Mouse (Mus musculus): Measurements from ENCODE around the gene Rfk. TPM values are rescaled to one million over a fixed set of nuclear protein-coding genes. Genes with fewer than 3 reads are reported as not detected.

The Rfk gene
- total and polyA plus RNA-seq, 2 experiments from 2014 or later, result 51.8 to 83.1 TPM

- Histone ChIP-seq H3K9me3 (ENCODE audit: low read length) (no peaks in the 10 kb centered on the region), H3K27me3 (ENCODE audit: insufficient read depth, low read length) (no peaks in the 10 kb centered on the region), H3K4me3 (ENCODE audit: low read depth, low read length) (no peak overlapping the region), H3K4me2 (ENCODE audit: low read depth) (no peak overlapping the region), H3K9ac (no peak overlapping the region), H3K36me3 (ENCODE audit: insufficient read depth) (no peaks in the 10 kb centered on the region), H3K4me1 (ENCODE audit: insufficient read depth) (no peaks in the 10 kb centered on the region), H3K27ac (ENCODE audit: low read depth, low read length) (no peak overlapping the region)
- TF ChIP-seq CTCF (IDR thresholded peaks at IDR 0.05; ENCODE audit: low read depth), result no peak
- no peak for DNase-seq
- ATAC-seq, result no peak
- 84% methylated on average over 7 of the region's 7 CpGs for WGBS
These were observed 13.3 kb upstream of the Rfk start for GRCm38 (mm10) chr19:17380549-17380948.

- H3K36me3 ChIP-seq (ENCODE audit: insufficient read depth), result no peaks in the 10 kb centered on the region
- no peak overlapping the region for H3K27ac ChIP-seq (ENCODE audit: low read depth, low read length)
- no peaks in the 10 kb centered on the region for H3K4me1 ChIP-seq (ENCODE audit: insufficient read depth)
- H3K4me2 ChIP-seq (ENCODE audit: low read depth), result no peak overlapping the region
- no peak overlapping the region for H3K9ac ChIP-seq
- DNase-seq (no peak), ATAC-seq (no peak)
- no peak for TF ChIP-seq CTCF (IDR thresholded peaks at IDR 0.05; ENCODE audit: low read depth)
- WGBS, result 86% methylated on average over 6 of the region's 6 CpGs
- H3K4me3 ChIP-seq (ENCODE audit: low read depth, low read length), result no peak overlapping the region
- no peaks in the 10 kb centered on the region for H3K27me3 ChIP-seq (ENCODE audit: insufficient read depth, low read length)
- H3K9me3 ChIP-seq (ENCODE audit: low read length), result no peaks in the 10 kb centered on the region
These were observed 10.9 kb upstream of the Rfk start for GRCm38 (mm10) chr19:17382807-17383397.

- H3K4me2 ChIP-seq (ENCODE audit: low read depth), result no peak overlapping the region
- H3K27me3 ChIP-seq (ENCODE audit: insufficient read depth, low read length), result no peaks in the 10 kb centered on the region
- H3K4me3 ChIP-seq (ENCODE audit: low read depth, low read length), result no peak overlapping the region
- ATAC-seq (no peak), DNase-seq (no peak)
- no peak overlapping the region for H3K9ac ChIP-seq
- H3K36me3 ChIP-seq (ENCODE audit: insufficient read depth), result no peaks in the 10 kb centered on the region
- 95% methylated on average over 4 of the region's 4 CpGs for WGBS
- H3K27ac ChIP-seq (ENCODE audit: low read depth, low read length), result no peak overlapping the region
- no peaks in the 10 kb centered on the region for H3K4me1 ChIP-seq (ENCODE audit: insufficient read depth)
- no peak for TF ChIP-seq CTCF (IDR thresholded peaks at IDR 0.05; ENCODE audit: low read depth)
- no peaks in the 10 kb centered on the region for H3K9me3 ChIP-seq (ENCODE audit: low read length)
These were observed 8.8 kb upstream of the Rfk start for GRCm38 (mm10) chr19:17385022-17385421.

GRCm38 (mm10) chr19:17385426-17385825 lies 8.4 kb upstream of the Rfk start:
- Histone ChIP-seq H3K27me3 (ENCODE audit: insufficient read depth, low read length) (no peaks in the 10 kb centered on the region), H3K4me1 (ENCODE audit: insufficient read depth) (no peaks in the 10 kb centered on the region), H3K36me3 (ENCODE audit: insufficient read depth) (no peaks in the 10 kb centered on the region), H3K27ac (ENCODE audit: low read depth, low read length) (no peak overlapping the region), H3K4me2 (ENCODE audit: low read depth) (no peak overlapping the region), H3K9ac (no peak overlapping the region), H3K9me3 (ENCODE audit: low read length) (no peaks in the 10 kb centered on the region), H3K4me3 (ENCODE audit: low read depth, low read length) (no peak overlapping the region)
- ATAC-seq (no peak), DNase-seq (no peak)
- TF ChIP-seq CTCF (IDR thresholded peaks at IDR 0.05; ENCODE audit: low read depth), result no peak
- 78% methylated on average over 1 of the region's 1 CpGs for WGBS

- no peak for ATAC-seq
- H3K9ac ChIP-seq, result no peak overlapping the region
- no peak overlapping the region for H3K27ac ChIP-seq (ENCODE audit: low read depth, low read length)
- H3K27me3 ChIP-seq (ENCODE audit: insufficient read depth, low read length), result no peaks in the 10 kb centered on the region
- H3K4me1 ChIP-seq (ENCODE audit: insufficient read depth), result no peaks in the 10 kb centered on the region
- 15% methylated on average over 6 of the region's 6 CpGs for WGBS
- no peak overlapping the region for H3K4me3 ChIP-seq (ENCODE audit: low read depth, low read length)
- no peak overlapping the region for H3K4me2 ChIP-seq (ENCODE audit: low read depth)
- DNase-seq, result no peak
- TF ChIP-seq CTCF (IDR thresholded peaks at IDR 0.05; ENCODE audit: low read depth), result no peak
- H3K9me3 ChIP-seq (ENCODE audit: low read length), result no peaks in the 10 kb centered on the region
- H3K36me3 ChIP-seq (ENCODE audit: insufficient read depth), result no peaks in the 10 kb centered on the region
These were observed 7.4 kb upstream of the Rfk start for GRCm38 (mm10) chr19:17386424-17386823.

GRCm38 (mm10) chr19:17388404-17388803 lies 5.4 kb upstream of the Rfk start:
- Histone ChIP-seq H3K4me1 (ENCODE audit: insufficient read depth) (no peaks in the 10 kb centered on the region), H3K9ac (no peak overlapping the region), H3K27ac (ENCODE audit: low read depth, low read length) (no peak overlapping the region), H3K36me3 (ENCODE audit: insufficient read depth) (no peaks in the 10 kb centered on the region), H3K4me2 (ENCODE audit: low read depth) (no peak overlapping the region), H3K4me3 (ENCODE audit: low read depth, low read length) (no peak overlapping the region), H3K9me3 (ENCODE audit: low read length) (no peaks in the 10 kb centered on the region), H3K27me3 (ENCODE audit: insufficient read depth, low read length) (no peaks in the 10 kb centered on the region)
- WGBS, result 10% methylated on average over 2 of the region's 2 CpGs
- ATAC-seq, result peak; percentile 75
- TF ChIP-seq CTCF (IDR thresholded peaks at IDR 0.05; ENCODE audit: low read depth), result peak; percentile 77
- peak; percentile 65 for DNase-seq

GRCm38 (mm10) chr19:17392866-17393265 lies 977 bp upstream of the Rfk start:
- Histone ChIP-seq H3K9me3 (ENCODE audit: low read length) (no peaks in the 10 kb centered on the region), H3K4me2 (ENCODE audit: low read depth) (no peak overlapping the region), H3K9ac (no peak overlapping the region), H3K36me3 (ENCODE audit: insufficient read depth) (peaks cover 4% of the 10 kb centered on the region; the same call in 1 of the 2 replicates), H3K4me1 (ENCODE audit: insufficient read depth) (peaks cover 7% of the 10 kb centered on the region; the same call in 1 of the 2 replicates), H3K27me3 (ENCODE audit: insufficient read depth, low read length) (no peaks in the 10 kb centered on the region), H3K4me3 (ENCODE audit: low read depth, low read length) (no peak overlapping the region), H3K27ac (ENCODE audit: low read depth, low read length) (no peak overlapping the region)
- WGBS, result 21% methylated on average over 3 of the region's 3 CpGs
- ATAC-seq (no peak), DNase-seq (no peak)
- no peak for TF ChIP-seq CTCF (IDR thresholded peaks at IDR 0.05; ENCODE audit: low read depth)
